Mouse (Mus musculus) liver, adult 2 months (tissue): ENCODE measurements around the gene Slc43a2. TPM values are rescaled to one million over a fixed set of nuclear protein-coding genes. Genes with fewer than 3 reads are reported as not detected.

Experiments
- DNase-seq: peaks from one replicate; pipeline ENCODE4 v3.0.0-alpha.2; 2011; ENCODE audit warnings: low read depth, low spot score; ENCODE audit errors: extremely low read depth
- H3K27ac ChIP-seq: fragments of 200-500 bp; replicated peaks from 2 replicates; pipeline ENCODE4 v1.5.1; 2012; ENCODE audit warnings: low read depth, mild to moderate bottlenecking, control low read depth, inconsistent platforms, low read length; ENCODE audit not compliant: insufficient read depth
- H3K27me3 ChIP-seq: fragments of 200-500 bp; 2 replicates; pipeline ENCODE4 v1.6.1; 2012; ENCODE audit warnings: mild to moderate bottlenecking, moderate library complexity, low read length, inconsistent platforms; ENCODE audit not compliant: control insufficient read depth, insufficient read depth
- H3K36me3 ChIP-seq: fragments of 200-500 bp; 2 replicates; pipeline ENCODE4 v1.6.1; 2012; ENCODE audit warnings: low read length, inconsistent platforms; ENCODE audit not compliant: control insufficient read depth, insufficient read depth
- H3K4me1 ChIP-seq: fragments of 200-500 bp; 2 replicates; pipeline ENCODE4 v1.6.1; 2011; ENCODE audit warnings: low read length; ENCODE audit not compliant: control insufficient read depth, insufficient read depth
- H3K4me3 ChIP-seq: fragments of 200-500 bp; 2 replicates; pipeline ENCODE4 v1.5.1; 2011; ENCODE audit warnings: low read depth, mild to moderate bottlenecking, control low read depth, low read length, moderate library complexity; ENCODE audit not compliant: insufficient read depth
- H3K79me2 ChIP-seq: fragments of 200-500 bp; 2 replicates; pipeline ENCODE4 v1.6.1; 2012; ENCODE audit warnings: inconsistent platforms, mild to moderate bottlenecking, low read length, moderate library complexity; ENCODE audit not compliant: control insufficient read depth, insufficient read depth
- H3K9ac ChIP-seq: fragments of 200-500 bp; 2 replicates; pipeline ENCODE4 v1.6.1; 2012; ENCODE audit warnings: low read depth, mild to moderate bottlenecking, control low read depth, inconsistent platforms, low read length
- CTCF ChIP-seq: fragments of 200-500 bp; IDR thresholded peaks from 2 replicates; pipeline ENCODE4 v1.5.1; 2011; ENCODE audit warnings: low read depth, low read length, control low read depth
- POLR2A ChIP-seq: fragments of 200-500 bp; IDR thresholded peaks from 2 replicates; pipeline ENCODE4 v1.6.1; 2011; ENCODE audit warnings: low read length, control low read depth; ENCODE audit not compliant: insufficient read depth; ENCODE audit errors: extremely low read depth
- WGBS: fragments of 180-500 bp; shearing (Covaris S2); methylation state at CpG from one replicate; pipeline ENCODE4 v1.1.7; 2018; 5-methylcytosine and 5-hydroxymethylcytosine counted together
- polyA plus RNA-seq: library from polyadenylated mRNA; depleted of rRNA; stranded (reverse); fragments of >200 nt; gene quantifications from 2 replicates; pipeline ENCODE4 v1.2.3, GENCODE M21; 2012
- total RNA-seq: library from RNA; depleted of rRNA; stranded (reverse); fragments of >200 nt; gene quantifications from 2 replicates; pipeline ENCODE4 v1.2.3, GENCODE M21; 2014

Gene Slc43a2
- total and polyA plus RNA-seq, 2 experiments: 4.1 to 8.0 TPM

- Histone ChIP-seq H3K36me3 (no peaks in the 10 kb centered on the region), H3K4me1 (peaks cover 11% of the 10 kb centered on the region), H3K9ac (no peak overlapping the region), H3K27me3 (no peaks in the 10 kb centered on the region), H3K79me2 (no peaks in the 10 kb centered on the region), H3K27ac (peak overlapping the region; percentile 36), H3K4me3 (no peak overlapping the region)
- 68% methylated on average over 17 of the region's 17 CpGs for WGBS
- TF ChIP-seq POLR2A (no peak), CTCF (no peak)
- DNase-seq: peak; percentile 49
These were observed 39.1 kb downstream of the Slc43a2 start for GRCm38 (mm10) chr11:75570375-75571125.

- H3K9ac ChIP-seq: no peak overlapping the region
- peak overlapping the region; percentile 36; the same call in 1 of the 2 replicates for H3K27ac ChIP-seq
- TF ChIP-seq CTCF (no peak), POLR2A (no peak)
- no peaks in the 10 kb centered on the region for H3K36me3 ChIP-seq
- H3K4me3 ChIP-seq: no peak overlapping the region
- H3K27me3 ChIP-seq: no peaks in the 10 kb centered on the region
- peaks cover 11% of the 10 kb centered on the region for H3K4me1 ChIP-seq
- WGBS: 47% methylated on average over 13 of the region's 14 CpGs
- DNase-seq: no peak
- H3K79me2 ChIP-seq: no peaks in the 10 kb centered on the region
These were observed 39.9 kb downstream of the Slc43a2 start for GRCm38 (mm10) chr11:75571126-75571990.

GRCm38 (mm10) chr11:75572301-75572791 is 40.9 kb downstream of the Slc43a2 start:
- Histone ChIP-seq H3K36me3 (no peaks in the 10 kb centered on the region), H3K27me3 (no peaks in the 10 kb centered on the region), H3K9ac (no peak overlapping the region), H3K4me3 (no peak overlapping the region), H3K4me1 (peaks cover 11% of the 10 kb centered on the region), H3K79me2 (no peaks in the 10 kb centered on the region), H3K27ac (peak overlapping the region; percentile 6; the same call in 1 of the 2 replicates)
- TF ChIP-seq POLR2A (no peak), CTCF (no peak)
- 71% methylated on average over 10 of the region's 10 CpGs for WGBS
- no peak for DNase-seq

- WGBS: 25% methylated on average over 12 of the region's 12 CpGs
- Histone ChIP-seq H3K27me3 (no peaks in the 10 kb centered on the region), H3K9ac (no peak overlapping the region), H3K27ac (peak overlapping the region; percentile 6; the same call in 1 of the 2 replicates), H3K4me1 (peaks cover 11% of the 10 kb centered on the region), H3K36me3 (no peaks in the 10 kb centered on the region), H3K4me3 (no peak overlapping the region), H3K79me2 (no peaks in the 10 kb centered on the region)
- peak; percentile 93 for TF ChIP-seq CTCF
- no peak for TF ChIP-seq POLR2A
- peak; percentile 72 for DNase-seq
These were observed 41.6 kb downstream of the Slc43a2 start for GRCm38 (mm10) chr11:75572854-75573650.

- TF ChIP-seq POLR2A (no peak), CTCF (no peak)
- H3K9ac ChIP-seq: no peak overlapping the region
- H3K27me3 ChIP-seq: no peaks in the 10 kb centered on the region
- peaks cover 8% of the 10 kb centered on the region; the same call in 1 of the 2 replicates for H3K4me1 ChIP-seq
- no peaks in the 10 kb centered on the region for H3K36me3 ChIP-seq
- DNase-seq: no peak
- no peak overlapping the region for H3K27ac ChIP-seq
- no peaks in the 10 kb centered on the region for H3K79me2 ChIP-seq
- WGBS: 87% methylated on average over 5 of the region's 5 CpGs
- no peak overlapping the region for H3K4me3 ChIP-seq
These were observed 43.1 kb downstream of the Slc43a2 start for GRCm38 (mm10) chr11:75574378-75575123.
